Mouse (Mus musculus) CD4-positive helper T cell, adult 2 months (primary cell): ENCODE results near the gene Smg6.

Experiments
- DNase-seq: peaks from one replicate; pipeline ENCODE4 v3.0.0-alpha.2; 2012; ENCODE audit warnings: low read depth, missing footprints, low spot score

Gene Smg6

DNA sequence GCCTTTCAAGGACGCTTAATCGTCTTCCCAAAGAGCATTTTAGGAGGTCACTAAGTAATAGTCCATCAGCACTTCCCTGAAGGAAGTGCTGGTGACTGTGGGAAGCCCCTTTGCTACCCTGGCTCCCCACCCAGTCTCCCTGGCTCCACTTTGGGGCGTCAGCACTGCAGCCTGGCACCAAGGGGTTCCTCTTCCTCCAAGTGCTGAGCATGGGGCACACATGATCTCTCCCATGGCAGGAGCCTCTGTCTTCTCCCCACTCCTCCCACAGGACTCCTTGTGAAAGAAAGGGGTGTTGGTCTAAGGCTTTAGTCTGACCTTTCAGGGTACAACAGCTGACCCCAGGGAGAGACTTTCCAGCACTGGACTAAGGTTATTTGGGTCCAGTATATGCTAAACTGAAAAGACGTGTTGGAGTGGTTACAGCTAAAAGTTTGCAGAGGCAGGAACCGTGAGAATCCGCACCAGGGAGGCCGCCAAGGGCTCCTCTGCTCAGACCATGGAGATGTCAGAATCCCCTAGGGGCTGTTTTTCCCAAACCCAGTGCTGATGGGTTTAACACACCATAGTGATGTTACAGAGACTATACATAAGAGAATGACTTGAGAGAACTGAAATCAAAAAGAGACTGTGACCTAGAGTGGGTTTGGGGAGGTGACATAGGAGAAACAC lies 122.2 kb downstream of the Smg6 start:
- DNase-seq: no peak

DNA sequence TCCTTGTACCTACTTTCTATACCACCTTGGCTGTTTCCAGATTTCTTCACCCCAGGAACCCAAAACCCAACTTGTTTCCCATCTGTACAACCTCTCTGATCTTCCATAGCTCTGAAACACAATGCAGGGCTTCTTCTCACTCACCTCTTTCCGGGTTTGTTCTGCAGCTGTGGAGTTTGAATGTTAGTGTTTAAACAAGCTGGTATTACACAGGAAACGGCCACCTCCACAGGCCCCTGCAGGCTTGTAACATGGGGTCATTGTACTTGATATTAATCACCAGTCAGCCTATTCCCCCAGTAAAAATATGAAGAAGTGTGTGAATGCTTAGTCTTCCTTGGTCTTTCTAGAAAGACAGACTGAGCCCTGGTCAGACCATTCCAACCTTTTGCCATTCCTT lies 123.5 kb downstream of the Smg6 start:
- no peak for DNase-seq

DNA sequence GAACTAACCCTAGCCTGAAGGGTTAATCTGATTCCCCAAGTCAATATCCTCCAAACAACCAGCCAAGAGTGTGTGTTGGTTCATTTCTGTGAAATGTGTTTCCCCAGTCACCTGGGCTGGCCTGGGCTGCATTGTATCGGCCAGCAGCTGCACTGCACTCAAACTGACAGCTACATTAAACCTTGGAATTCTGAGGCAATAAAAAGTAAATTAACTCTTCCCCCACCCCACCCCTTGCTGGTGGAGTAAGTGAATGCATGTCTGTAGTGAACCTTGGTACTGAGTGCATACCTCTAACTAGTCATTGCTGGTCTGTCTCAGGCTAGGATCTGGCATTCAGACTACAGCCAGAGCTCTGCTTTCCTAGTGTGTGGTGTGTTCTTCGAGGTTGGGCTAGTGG lies 124.2 kb downstream of the Smg6 start:
- DNase-seq: no peak

DNA sequence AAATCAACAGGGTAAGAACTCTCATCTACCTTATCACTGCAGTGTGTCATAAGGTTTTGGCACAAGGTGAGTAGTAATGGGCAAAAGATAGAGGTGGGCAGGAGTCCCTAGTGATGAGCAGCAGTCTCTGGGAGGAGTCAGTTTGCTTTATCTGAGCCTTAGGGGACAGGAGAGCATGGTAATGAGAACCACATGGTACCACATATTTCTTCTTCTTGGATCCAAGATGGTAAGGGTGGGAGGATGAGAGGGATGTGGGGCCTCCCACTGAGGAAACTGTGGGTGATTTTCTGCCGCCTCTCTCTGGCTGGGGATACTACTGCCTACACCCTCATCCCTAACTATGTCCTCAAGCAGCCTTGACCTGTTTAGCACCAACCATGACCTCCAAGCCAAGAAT lies 125.6 kb downstream of the Smg6 start:
- DNase-seq: no peak

- DNase-seq: no peak
These were observed 126.3 kb downstream of the Smg6 start for GRCm38 (mm10) chr11:75051712-75052550.

GRCm38 (mm10) chr11:75053020-75053419 lies 127.4 kb downstream of the Smg6 start:
- no peak for DNase-seq

GRCm38 (mm10) chr11:75053722-75054121 lies 128.1 kb downstream of the Smg6 start:
- DNase-seq: no peak

DNA sequence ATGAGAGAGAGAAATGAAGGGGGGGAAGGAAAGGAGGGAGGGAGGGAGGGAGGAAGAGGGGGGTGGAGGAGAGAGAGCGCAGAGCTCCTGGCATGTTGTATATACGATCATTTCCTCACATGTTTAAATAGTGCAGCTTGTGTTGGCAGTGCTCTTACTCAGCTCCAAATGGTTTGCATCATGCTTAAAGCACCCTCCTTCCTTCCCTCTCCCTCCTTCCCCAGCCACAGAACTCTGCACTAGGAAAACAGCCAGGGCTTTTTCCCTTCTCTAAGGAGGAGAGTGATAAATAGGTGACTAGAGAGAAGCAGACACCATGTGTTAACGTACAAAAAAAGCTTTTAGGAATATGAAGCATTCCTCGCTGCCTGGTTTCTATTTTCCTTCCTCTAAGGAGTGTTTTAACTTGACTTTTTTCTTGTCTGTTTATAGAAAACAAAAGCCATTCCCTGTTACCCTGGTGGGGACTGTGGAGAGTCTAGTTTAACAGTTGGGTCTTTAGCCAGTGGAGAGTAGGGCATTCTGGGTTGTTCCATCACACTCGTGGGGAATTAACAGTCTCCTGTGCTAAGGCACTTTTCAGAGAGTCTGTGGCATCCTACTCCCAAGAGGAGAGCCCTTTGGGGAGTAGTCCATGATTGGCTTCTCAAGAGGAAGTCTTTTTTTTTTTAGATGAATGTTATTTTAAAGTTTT lies 128.7 kb downstream of the Smg6 start:
- DNase-seq: no peak

DNA sequence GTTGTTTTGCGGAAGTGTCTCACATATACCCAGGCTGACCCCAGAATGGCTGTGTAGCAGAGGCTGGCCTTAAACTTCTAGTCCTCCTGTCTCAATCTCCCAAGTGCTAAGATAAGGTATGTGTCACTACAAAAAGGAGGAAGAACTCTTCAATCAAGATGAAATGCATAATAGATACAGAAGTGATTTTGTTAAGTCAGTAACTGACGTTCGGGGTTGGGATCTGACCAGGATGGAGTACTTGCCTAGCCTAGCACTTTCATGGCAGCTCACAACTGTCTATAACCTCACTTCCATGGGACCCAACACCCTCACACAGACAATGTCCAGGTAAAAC lies 129.2 kb downstream of the Smg6 start:
- no peak for DNase-seq

GRCm38 (mm10) chr11:75062650-75063049 lies 137.0 kb downstream of the Smg6 start:
- no peak for DNase-seq

GRCm38 (mm10) chr11:75064266-75064665 lies 138.6 kb downstream of the Smg6 start:
- DNase-seq: no peak

DNA sequence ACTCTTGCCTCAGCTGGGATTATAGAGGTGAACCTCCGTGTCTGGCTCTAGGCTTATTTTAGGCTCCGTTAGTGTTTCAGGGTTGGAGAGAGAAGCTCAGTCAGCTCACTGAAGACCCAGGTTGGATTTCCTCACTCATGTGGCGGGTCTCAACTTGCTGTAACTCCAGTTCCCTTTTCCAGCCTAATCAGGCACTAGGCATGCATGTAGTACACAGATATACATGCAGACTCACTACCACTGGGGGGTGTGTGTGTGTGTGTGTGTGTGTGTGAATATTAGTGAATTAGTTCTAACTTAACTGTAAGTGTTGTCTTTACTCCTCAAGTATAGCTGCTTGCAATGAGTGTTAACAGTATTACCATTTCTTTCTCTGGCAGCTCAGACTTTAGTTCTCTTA lies 145.7 kb downstream of the Smg6 start:
- DNase-seq: no peak

GRCm38 (mm10) chr11:75072932-75073625 lies 147.5 kb downstream of the Smg6 start:
- no peak for DNase-seq

DNA sequence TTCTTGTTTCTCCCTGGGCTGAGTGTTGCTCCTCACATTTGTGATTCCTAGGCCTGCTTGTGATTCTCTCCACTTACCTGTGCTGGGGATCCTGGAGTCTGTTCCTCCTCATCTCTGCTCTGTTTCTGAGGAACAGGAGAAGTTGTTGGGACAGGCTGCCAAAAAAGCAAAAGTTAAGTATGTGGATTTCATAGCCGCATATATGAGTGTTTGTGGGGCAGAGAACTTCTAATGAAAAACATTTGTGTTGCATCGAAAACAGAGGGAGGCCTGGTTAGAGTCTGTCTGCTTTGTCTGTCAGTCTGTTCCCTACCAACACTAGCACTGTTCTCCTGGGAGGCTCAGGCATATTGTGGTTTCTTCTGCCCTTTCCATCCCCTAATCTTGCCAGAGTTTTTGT lies 148.1 kb downstream of the Smg6 start:
- no peak for DNase-seq

DNA sequence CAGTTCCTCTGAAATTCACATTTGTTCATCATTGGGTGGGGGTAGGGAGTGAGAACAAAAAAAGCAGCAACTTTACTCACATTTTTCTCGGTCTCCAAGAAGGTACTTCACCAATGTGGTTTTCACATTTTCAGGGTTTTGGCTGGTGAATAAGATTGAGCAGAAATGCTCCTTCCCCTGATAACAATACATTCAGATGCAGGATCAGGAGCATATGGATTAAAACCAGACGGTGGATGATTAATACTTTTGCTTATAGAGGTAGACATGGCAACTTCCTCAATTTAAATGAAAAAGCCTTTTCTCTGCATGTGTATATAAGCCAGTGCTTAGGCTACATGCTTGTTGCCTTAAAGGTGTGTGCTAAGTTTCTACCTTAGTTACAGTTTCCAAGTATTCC lies 148.9 kb downstream of the Smg6 start:
- DNase-seq: no peak

- no peak for DNase-seq
These were observed 153.0 kb downstream of the Smg6 start for GRCm38 (mm10) chr11:75078616-75079015.

DNA sequence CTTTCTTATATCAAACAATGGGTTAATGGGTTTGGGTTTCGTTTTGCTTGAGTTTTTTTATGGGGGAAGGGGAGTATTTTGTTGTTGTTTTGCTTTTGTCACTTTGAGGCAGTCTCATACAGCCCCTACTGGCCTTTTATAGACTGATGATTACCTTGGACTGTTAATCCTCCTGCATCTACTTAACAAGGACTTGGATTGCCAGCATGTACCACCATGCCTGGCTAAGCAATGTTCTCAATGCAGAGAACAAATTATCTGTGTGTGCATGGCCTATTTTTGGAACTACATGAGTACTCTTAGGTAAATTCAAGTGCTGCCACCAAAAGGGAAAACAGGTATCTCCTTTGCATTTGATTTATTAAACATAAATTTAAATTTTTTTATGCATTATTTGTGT lies 157.4 kb downstream of the Smg6 start:
- DNase-seq: no peak

DNA sequence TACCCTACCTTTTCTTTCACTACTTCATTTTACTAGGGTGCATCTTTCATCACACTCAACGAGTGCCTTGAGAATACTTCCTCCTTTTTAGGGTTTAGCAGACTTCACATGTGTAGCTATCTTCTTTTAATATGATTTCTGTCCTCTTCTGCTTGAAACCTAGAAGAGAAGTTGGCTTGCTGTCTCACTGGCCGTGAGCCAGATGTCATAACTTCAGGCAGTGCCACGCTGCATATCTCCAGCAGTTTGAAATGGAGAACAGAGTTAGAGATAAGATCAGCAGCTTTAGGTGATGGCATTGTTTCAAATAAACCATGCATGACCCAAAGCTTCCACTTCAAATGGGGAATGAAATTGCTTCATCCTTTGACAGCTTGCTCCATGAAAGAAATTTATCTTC lies 166.5 kb downstream of the Smg6 start:
- no peak for DNase-seq

GRCm38 (mm10) chr11:75092656-75093055 lies 167.0 kb downstream of the Smg6 start:
- DNase-seq: no peak

- no peak for DNase-seq
These were observed 169.1 kb downstream of the Smg6 start for GRCm38 (mm10) chr11:75094759-75095158.

- no peak for DNase-seq
These were observed 177.2 kb downstream of the Smg6 start for GRCm38 (mm10) chr11:75102763-75103339.

GRCm38 (mm10) chr11:75106614-75107013 lies 181.0 kb downstream of the Smg6 start:
- no peak for DNase-seq
